Mouse (Mus musculus) c-Kit-positive CD71-positive TER-119-positive erythroid progenitor cells, embryonic 14.5 days (primary cell): Measurements from ENCODE around the gene Vta1.

ENCODE experiments used
- DNase-seq: peaks from one replicate; pipeline ENCODE4 v3.0.0-alpha.2; 2013; ENCODE audit warnings: low spot score

The Vta1 gene

DNA sequence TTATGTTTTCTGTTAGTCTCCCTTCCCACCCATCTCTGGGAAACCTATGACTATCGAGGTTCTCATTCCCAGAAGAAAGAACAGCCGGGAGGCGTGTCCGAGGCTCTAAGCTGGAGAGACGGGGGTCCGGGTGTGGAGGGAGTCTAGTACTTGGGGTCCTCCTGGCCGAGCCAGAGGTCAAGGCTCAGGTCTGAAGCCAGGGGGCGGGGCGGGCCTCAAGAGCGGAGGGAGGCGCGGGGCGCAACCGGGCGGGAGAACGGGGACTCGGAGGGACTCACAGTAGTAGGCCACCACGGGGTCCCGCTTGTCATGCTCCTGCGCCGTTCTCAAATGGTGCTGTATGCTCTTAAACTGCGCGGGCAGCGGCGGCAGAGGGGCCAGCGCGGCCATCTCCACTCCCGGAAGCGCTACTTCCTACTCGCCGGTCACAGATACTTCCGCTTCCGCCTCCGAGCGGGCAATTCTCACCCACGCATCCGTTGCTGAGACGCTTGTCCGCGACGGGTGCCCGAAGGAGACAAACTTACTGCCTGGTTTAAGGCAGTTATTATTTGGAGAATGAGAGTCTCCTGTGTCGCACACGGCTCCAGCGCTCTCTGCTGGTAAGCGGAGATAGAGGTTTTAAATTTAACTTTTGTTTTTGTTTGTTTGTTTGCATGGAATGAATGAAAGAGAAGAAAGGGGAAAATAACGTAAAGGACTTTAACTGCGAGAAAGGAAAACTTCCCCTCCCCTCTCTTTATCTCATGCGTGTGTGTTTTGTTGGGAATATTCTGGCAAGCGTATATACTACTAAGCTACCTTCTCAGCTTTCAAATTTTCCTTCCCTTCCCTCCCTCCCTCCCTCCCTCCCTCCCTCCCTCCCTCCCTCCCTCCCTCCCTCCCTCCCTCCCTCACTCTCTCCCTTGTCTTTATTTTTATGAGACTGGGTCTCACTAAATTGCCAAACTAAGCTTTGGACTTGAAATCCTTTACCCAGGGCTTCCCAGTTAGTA is at the start of gene Vta1, which contains the start of gene Nmbr:
TSS of gene Vta1 (minus strand) at position 489 of the 995 bp plus-strand sequence.
TSS of gene Nmbr (plus strand) at position 520 of the 995 bp plus-strand sequence.
- DNase-seq = peak; percentile 93

DNA sequence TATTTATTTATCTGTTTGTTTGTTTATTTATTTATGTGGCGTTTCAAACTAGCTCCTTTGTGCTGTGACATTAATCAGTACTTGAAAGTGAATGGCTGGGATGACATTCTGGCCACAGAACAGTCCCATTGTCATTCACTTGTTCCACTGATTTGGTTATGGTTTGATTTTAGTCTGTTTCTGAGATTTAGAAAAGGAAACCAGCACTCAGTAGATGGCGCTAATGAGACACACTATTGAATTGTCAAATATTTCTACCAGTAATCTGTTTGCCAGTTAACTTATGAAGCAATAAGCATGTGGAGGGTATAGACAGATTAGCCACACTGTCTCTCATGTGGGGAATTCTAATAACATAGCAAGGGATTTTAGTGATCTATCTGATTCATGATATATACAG is 28.9 kb upstream of the Vta1 start:
- peak; percentile 7 for DNase-seq

DNA sequence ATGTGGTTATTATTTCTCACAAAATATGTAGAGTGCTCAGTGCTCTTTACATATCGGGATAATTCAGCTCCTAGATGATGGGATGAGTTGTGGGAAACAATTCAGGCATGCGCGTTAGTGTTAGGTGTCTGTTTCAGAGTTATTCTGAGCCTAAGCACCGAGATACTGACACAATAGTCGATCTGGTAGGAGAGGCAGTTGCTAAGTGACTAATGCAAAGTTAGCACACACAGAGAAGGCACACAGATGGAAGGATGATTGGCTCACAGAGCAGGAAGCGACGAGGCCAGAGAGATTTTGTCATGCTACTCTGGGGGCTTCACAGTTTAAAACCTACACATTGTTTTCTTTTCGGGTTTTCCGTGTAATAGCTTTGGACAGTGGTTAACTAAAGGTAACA is 20.3 kb upstream of the Vta1 start:
- no peak for DNase-seq

DNA sequence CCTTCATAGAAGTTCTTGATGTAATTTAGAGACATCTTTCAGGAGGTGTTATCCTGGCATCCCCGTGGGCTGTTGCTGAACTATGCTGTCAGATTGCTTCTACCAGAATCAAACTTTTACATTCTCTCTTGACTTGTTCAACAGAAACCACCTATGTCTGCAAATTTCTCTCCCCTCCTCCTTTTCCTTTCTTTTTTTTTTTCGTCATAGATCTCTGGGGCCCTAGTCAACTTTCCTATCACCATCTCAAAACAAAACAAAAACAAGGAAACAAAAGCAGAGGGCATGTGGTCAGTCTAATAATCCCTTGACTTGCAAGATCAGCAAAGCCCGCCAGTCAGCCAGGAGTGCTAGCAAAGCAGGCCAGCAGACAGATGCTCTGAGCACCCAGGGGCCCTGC is 12.8 kb upstream of the Vta1 start, which contains the start of gene Gje1:
TSS of gene Gje1 (minus strand) at position 101 of the 400 bp plus-strand sequence.
- no peak for DNase-seq

DNA sequence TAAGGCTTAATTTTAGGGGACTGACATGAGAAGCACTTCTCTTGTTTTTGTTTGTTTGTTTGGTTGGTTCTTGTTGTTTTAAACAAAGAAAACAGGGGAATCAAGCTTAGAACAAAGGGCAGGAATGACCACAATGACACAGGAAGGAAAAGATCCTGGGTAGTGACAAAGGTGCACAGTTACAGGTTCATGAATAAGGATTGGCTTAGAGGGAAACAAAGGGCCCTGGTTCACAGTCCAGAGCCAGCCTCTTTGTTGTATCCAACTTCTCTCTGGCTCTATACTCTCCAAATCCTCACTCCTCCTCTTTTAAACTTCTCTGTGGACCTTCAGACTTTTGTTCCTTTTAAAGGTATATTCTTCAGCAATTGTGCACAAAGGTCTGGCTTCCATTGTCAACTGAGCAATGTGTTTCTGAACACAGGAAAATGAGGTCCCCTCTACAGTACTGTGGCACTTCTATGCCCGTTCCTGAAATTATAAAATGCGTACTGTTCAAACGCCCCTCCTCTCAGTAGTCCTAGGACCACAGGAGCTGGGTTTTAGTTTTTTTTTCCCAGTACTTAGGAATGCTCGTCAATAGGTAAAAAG is 1.4 kb downstream of the Vta1 start:
- no peak for DNase-seq

DNA sequence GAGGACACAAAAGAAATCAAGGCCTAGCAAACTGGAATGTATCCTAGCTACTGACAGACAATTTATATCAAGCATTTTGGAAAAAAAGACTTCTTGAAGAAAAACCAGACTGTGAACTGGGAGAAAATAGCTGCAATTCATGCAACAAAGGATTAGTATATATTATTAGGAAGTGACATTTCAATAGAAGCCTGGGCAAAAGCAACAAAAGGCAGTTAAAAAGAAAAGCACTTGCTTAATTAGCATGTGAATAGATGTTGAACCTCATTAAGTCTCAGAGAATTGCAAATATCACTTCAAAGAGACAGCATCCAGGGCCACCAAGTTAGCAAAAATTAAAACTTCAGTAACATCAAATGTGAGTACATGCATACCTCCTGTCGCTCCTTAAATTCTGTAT is 2.1 kb downstream of the Vta1 start:
- DNase-seq = no peak

DNA sequence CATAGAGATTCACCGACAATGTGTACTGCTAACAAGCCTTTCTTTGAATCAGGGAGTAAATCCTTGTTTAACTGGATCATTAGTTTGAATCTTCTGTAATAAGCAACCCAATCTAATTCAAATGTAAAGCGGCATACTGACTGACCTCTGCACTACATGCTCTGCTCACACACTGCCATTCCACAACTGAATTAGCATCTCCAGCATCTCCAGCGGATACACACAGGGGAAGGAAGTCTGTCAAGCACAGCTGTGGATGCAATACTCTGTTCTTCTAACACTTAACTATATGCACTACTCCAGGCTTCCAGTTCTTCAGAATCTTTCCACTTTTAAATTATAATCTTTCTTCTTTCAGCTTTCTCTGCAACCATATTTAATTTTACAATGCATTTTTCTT is 15.0 kb downstream of the Vta1 start:
- DNase-seq = no peak

DNA sequence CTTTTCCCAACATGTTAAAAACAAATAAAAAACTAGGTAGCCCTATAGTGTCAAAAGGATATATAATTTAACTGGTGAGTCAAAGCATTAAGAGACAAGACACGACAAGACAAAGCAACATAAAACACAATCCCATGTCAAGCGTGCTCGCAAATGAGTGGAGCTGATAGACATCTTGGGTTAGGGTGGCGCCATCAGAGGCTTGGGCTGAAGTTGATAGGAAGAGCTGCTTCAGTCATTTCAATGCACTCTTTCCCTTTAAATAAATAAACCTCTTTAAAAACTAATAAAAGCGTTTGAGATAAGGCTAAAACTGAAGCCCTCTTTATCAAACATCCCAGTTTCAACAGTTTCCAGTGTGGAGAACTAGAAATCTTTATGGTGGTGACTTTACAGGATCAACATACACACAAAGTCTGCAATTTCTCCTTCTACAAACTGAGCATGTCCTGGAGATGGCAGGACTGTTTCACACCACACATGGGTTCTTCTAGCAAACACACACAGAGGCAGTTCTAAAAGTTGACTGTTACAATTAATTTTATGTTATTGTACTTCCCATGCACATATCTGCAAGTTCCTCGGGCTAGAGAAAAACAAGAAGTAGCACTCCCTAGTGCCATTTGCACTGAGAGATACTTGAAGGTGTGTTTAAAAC is 16.4 kb downstream of the Vta1 start:
- DNase-seq = no peak

DNA sequence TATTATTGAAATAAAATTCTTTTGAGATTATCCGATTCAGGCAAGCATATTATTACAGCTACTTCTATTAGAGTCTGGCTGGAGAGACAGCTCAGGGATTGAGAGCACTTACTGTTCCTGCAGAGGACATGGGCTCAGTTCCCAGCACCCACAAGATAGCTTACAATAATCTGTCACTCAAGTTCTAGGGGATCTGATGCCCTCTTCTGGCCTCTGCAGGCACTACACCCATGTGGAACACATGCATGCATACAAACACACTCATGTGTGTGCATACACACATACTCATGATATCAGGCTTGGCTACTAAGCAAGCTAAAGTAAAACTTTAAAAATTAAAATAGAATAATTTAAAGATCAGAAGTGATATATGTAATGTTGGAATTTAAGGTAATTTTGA is 19.7 kb downstream of the Vta1 start:
- DNase-seq = no peak

DNA sequence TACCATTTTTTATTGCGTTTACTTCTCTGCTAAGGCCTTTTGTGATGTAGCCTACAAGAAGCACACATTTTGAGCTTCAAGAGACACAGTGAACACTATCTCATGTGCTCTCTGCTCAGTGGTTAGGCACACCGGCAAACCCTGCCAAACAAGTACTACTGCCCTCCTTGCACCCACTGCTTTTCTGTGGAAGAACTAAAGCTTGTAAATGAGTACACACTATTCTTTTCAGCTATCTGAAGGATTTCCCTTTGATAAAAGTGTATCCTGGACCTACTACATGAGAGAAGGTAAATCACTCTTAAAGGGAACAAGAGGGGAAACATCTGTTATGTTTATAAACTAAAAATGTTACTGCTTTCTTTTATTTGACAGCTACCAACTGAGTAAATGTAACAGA is 39.2 kb downstream of the Vta1 start:
- DNase-seq = no peak

DNA sequence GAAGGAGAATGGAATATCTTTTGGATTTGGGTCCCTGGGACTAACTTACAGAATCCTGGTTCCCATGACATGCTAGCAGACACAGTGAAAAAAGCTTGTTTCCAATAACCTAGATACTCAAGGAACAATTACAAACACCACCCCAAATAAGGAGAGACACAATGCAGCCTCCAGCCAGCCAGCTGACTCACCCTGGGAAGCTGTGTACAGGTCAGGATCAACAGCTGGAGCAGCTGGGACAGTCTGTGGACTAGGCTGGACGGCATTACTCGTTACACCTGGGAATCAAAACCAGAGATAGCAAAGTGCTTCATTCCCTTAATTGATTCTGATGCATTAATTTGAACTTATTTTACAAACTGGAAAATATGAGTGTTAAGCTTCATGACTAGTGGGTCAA is 44.5 kb downstream of the Vta1 start:
- no peak for DNase-seq

DNA sequence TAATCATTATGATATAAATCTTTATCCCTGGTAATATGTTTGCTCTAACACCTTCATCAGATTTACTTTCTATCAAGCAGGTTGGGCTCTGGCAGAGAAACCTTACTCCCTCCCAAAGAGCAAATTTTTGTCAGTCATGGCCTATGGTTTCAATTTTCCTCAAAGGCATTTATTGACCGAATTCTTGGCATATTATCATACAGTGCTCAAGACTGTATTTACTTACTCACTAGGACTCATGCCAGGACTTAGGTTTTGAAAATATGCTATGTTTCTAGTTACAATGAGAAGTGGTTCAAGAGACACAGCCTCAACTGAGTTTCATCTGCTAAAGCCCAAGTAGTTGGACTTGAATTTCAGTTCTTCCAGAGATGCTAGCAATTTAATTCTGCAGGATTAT is 65.7 kb downstream of the Vta1 start:
- no peak for DNase-seq

DNA sequence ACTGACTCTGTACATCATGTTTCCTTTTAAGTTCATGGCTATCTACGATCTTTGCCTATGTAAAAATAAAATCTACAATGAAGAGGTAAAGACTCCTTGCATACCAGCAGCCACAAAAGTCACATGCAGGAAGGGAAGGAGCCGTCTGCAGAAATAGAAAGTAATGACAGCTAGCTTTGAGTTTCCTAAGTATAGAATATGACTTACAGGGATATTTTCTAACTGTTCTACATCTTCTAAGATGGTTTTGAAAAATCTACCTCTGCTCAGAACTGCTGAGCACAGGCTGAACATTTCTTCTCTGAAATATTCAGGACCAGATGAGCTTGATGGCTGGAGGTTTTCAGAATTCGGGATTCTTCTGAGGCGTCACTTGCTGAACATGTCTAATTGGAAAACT is 66.3 kb downstream of the Vta1 start:
- no peak for DNase-seq

DNA sequence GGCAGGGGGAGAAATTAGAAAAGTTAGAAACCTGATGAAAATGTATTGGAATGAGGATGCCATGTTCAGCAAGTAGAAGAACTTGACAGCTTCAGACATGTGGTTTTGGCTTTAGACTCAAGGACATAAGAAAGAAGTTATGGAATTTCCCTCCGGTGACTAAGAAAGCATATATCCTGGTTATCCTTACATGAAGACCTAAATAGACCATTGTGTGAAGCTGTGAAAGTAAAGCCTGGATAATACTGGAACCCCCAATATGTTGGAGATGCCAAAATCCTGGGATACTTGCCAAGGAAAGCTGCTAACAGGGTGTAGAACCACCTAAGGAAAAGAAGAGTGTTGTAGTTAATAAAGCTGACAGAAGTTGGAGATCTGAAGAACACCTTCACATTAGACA is 79.7 kb downstream of the Vta1 start:
- no peak for DNase-seq

DNA sequence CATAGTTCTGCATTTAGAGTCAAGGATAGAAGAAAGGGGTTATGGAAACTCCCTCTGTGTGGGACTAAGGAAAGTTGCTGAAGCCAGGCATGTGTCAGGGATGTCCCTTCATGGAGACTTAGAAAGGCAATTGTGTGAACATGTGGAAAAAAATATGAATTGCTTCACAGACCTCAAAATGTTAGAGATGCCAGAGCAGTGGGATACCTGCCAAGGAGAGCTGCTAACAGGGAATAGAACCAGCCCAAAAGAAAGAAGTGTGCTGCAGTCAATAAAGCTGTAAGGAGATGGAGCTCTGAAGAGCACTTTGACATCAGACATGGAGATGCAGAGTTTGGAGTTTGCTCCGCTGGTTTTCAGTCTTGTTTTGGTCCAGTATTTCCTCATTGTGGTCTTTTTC is 86.2 kb downstream of the Vta1 start:
- no peak for DNase-seq

DNA sequence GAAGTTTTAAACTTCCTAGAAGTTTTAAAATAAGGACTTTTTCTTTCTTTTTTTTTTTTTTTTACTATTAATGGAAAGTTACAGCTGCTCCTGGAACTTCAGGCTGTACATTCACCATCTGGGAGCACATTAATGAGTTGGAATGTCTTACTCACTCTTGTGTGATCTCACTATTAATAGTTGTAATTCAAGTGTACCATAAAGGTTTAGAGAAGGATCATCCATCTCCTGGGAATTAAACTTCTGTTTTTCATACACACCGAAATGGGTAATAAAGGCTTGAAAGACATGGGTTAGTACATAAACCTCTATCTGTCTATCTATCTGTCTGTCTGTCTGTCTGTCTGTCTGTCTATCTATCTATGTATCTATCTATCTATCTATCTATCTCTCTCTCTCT is 87.1 kb downstream of the Vta1 start:
- DNase-seq = no peak

DNA sequence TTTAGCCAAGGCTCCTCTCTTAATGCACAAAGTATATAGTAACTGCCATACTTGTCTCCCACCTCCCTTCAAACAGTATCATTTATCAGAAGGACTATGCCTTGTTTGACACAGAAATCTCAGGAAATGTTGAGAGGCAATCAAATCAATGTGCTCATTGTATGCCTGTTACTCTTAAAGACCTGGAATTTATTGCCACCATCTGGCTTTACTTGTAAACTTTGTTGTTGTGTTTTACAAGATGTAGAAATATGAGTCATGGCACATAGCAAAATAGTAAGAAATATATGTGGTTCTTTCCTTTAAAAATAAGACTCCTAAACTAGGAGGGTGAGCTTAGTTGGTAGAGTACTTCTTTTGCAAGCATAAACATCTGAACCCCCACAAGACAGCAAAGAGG is 89.9 kb downstream of the Vta1 start:
- no peak for DNase-seq

DNA sequence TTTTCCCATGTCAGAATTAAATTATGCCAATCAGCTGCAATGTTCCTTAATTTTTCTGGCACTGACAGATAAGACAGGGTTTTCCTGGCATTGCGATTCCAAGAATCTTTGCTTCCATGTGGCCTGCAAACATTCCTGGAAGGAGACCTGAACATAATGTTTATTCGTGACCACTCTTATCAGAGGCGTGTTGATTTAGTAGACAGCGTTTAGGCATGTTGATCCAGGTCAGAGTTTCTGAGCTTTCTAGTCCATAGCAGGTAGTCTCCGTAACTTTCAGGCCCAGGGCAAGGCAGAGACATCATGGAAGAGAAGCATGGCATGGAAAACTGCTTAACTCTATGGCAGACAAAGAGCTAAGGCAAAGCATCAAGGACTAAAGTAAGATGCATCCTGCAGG is 97.8 kb downstream of the Vta1 start:
- DNase-seq = no peak
